Mouse (Mus musculus): Measurements from ENCODE around the gene Gm2174.

- no peak for TF ChIP-seq CTCF (IDR thresholded peaks at IDR 0.05)
- no peak for TF ChIP-seq POLR2A (IDR thresholded peaks at IDR 0.05; ENCODE audit: insufficient read depth, low read depth, low read length)
Observed at GRCm38 (mm10) chrX:56468422-56468821, 20.7 kb downstream of the Gm2174 start.
